Mouse (Mus musculus) olfactory bulb, adult 2 months (tissue): ENCODE measurements at regions not wholly inside any gene's neighbourhood (a gene's known extent, or its start where the extent isn't known, plus 50 kb on each side); places are given as distances from the start of the nearest gene placed in this dataset.

Source experiments
- CTCF ChIP-seq: fragments of 200-500 bp; IDR thresholded peaks from 2 replicates; pipeline ENCODE4 v1.5.1; 2012; ENCODE audit warnings: low read depth, mild to moderate bottlenecking, low read length, moderate library complexity; ENCODE audit not compliant: insufficient read depth
- POLR2A ChIP-seq: fragments of 200-500 bp; IDR thresholded peaks from 2 replicates; pipeline ENCODE4 v1.6.1; 2012; ENCODE audit warnings: mild to moderate bottlenecking, low read depth, low read length, moderate library complexity; ENCODE audit not compliant: insufficient read depth

GRCm38 (mm10) chr1:186314180-186314579 lies 197.1 kb upstream of the Lyplal1 start:
- TF ChIP-seq CTCF = no peak
- no peak for TF ChIP-seq POLR2A
